Mouse (Mus musculus): ENCODE data around the gene Wif1. TPM values are rescaled to one million over a fixed set of nuclear protein-coding genes. Genes with fewer than 3 reads are reported as not detected.

Gene Wif1
- total and polyA plus RNA-seq, 3 experiments, result not detected

- dilution Hi-C loops (cut with MboI; ENCODE audit: extremely low pct_ligation_motif_present, extremely low pct_unique_long_range_greater_than_20kb, low sequenced_read_pairs) (no loop called here), in situ Hi-C loops (cut with MboI; ENCODE audit: low pct_ligation_motif_present, low pct_unique_long_range_greater_than_20kb, low sequenced_read_pairs) (no loop called here)
- Histone ChIP-seq H3K36me3 (replicated peaks in 1 of 2; ENCODE audit: control insufficient read depth in 1 of 2, insufficient read depth in 1 of 2, low read length in 1 of 2) (no peaks in the 10 kb centered on the region), H3K9me3 (replicated peaks; ENCODE audit: low read length) (peaks cover 6% of the 10 kb centered on the region), H3K27me3 (replicated peaks) (no peaks in the 10 kb centered on the region), H3K79me2 (replicated peaks; ENCODE audit: control insufficient read depth, extremely low read depth, insufficient read depth, poor library complexity, severe bottlenecking) (no peaks in the 10 kb centered on the region), H3K4me3 (replicated peaks in 1 of 3; ENCODE audit: low read depth in 2 of 3, low read length in 2 of 3, poor library complexity in 1 of 3) (no peak overlapping the region), H3K4me1 (ENCODE audit: control insufficient read depth in 1 of 2, insufficient read depth in 2 of 2) (no peaks in the 10 kb centered on the region), H3K9ac (ENCODE audit: insufficient read depth, low read depth) (no peak overlapping the region), H3K4me2 (ENCODE audit: insufficient read depth, low read depth, poor library complexity, severe bottlenecking) (no peak overlapping the region), H3K27ac (ENCODE audit: insufficient read depth, low read depth) (no peak overlapping the region)
- TF ChIP-seq E2F4 (IDR thresholded peaks at IDR 0.05; ENCODE audit: insufficient replicate concordance, low read depth, low read length), result no peak
- TF ChIP-seq TCF12 (IDR thresholded peaks at IDR 0.05; ENCODE audit: low read depth, low read length), result no peak
- TF ChIP-seq CTCF (conservative IDR thresholded peaks at IDR 0.05 in 1 of 2, IDR thresholded peaks at IDR 0.05 in 1 of 2; ENCODE audit: low read depth in 2 of 2, low read length in 2 of 2), result peak in 1 of 2 experiments; percentile 36; a peak in 2 of 4 replicates
- DNase-seq (ENCODE audit: extremely low read depth), result no peak
Measured at GRCm38 (mm10) chr10:121083512-121083911, 49.8 kb downstream of the Wif1 start.

GRCm38 (mm10) chr10:121088679-121089078 is 54.9 kb downstream of the Wif1 start:
- in situ Hi-C loops (cut with MboI; ENCODE audit: low pct_ligation_motif_present, low pct_unique_long_range_greater_than_20kb, low sequenced_read_pairs), result no loop called here
- H3K4me2 ChIP-seq (ENCODE audit: insufficient read depth, low read depth, poor library complexity, severe bottlenecking), result no peak overlapping the region
- dilution Hi-C loops (cut with MboI; ENCODE audit: extremely low pct_ligation_motif_present, extremely low pct_unique_long_range_greater_than_20kb, low sequenced_read_pairs), result no loop called here
- peaks cover 4% of the 10 kb centered on the region for H3K9me3 ChIP-seq (replicated peaks; ENCODE audit: low read length)
- no peak overlapping the region for H3K9ac ChIP-seq (ENCODE audit: insufficient read depth, low read depth)
- H3K4me1 ChIP-seq (ENCODE audit: control insufficient read depth in 1 of 2, insufficient read depth in 2 of 2), result peaks cover 0 to 4% of the 10 kb centered on the region in 2 experiments; a peak in 1 of 4 replicates
- H3K79me2 ChIP-seq (replicated peaks; ENCODE audit: control insufficient read depth, extremely low read depth, insufficient read depth, poor library complexity, severe bottlenecking), result no peaks in the 10 kb centered on the region
- no peak overlapping the region for H3K27ac ChIP-seq (ENCODE audit: insufficient read depth, low read depth)
- no peak for TF ChIP-seq IRF4 (IDR thresholded peaks at IDR 0.05; ENCODE audit: low read depth, low read length)
- no peak for TF ChIP-seq RCOR1 (conservative IDR thresholded peaks at IDR 0.05; ENCODE audit: low read depth, low read length)
- TF ChIP-seq MAX (IDR thresholded peaks at IDR 0.05; ENCODE audit: low read length), result no peak
- TF ChIP-seq USF1 (IDR thresholded peaks at IDR 0.05; ENCODE audit: low read depth, low read length), result no peak
- TF ChIP-seq USF2 (conservative IDR thresholded peaks at IDR 0.05; ENCODE audit: low read depth, low read length), result no peak
- no peak for TF ChIP-seq TBP (conservative IDR thresholded peaks at IDR 0.05; ENCODE audit: low read depth, low read length)
- TF ChIP-seq EP300 (IDR thresholded peaks at IDR 0.05; ENCODE audit: low read length), result no peak
- TF ChIP-seq E2F4 (IDR thresholded peaks at IDR 0.05; ENCODE audit: insufficient replicate concordance, low read depth, low read length), result no peak
- no peak for TF ChIP-seq KAT2A (IDR thresholded peaks at IDR 0.05; ENCODE audit: insufficient replicate concordance, low read length)
- no peak for TF ChIP-seq PAX5 (IDR thresholded peaks at IDR 0.05; ENCODE audit: low read length)
- TF ChIP-seq POLR2A (IDR thresholded peaks at IDR 0.05; ENCODE audit: low read depth, low read length), result no peak
- no peak for TF ChIP-seq TCF12 (IDR thresholded peaks at IDR 0.05; ENCODE audit: low read depth, low read length)
- no peak for TF ChIP-seq NRF1 (IDR thresholded peaks at IDR 0.05; ENCODE audit: low read depth, low read length)
- no peak for TF ChIP-seq UBTF (IDR thresholded peaks at IDR 0.05; ENCODE audit: low read depth, low read length)
- no peak for TF ChIP-seq RAD21 (IDR thresholded peaks at IDR 0.05; ENCODE audit: low read depth, low read length)
- no peak overlapping the region for H3K4me3 ChIP-seq (replicated peaks in 1 of 3; ENCODE audit: low read depth in 2 of 3, low read length in 2 of 3, poor library complexity in 1 of 3)
- no peaks in the 10 kb centered on the region for H3K36me3 ChIP-seq (replicated peaks in 1 of 2; ENCODE audit: control insufficient read depth in 1 of 2, insufficient read depth in 1 of 2, low read length in 1 of 2)
- no peaks in the 10 kb centered on the region for H3K27me3 ChIP-seq (replicated peaks)
- no peak for DNase-seq (ENCODE audit: extremely low read depth)

Measured in CH12.LX (cell line).